Mouse (Mus musculus) embryo, embryonic 10 days (tissue): ENCODE measurements around the gene Gm5615.

Source experiments
- DNase-seq: peaks from one replicate; pipeline ENCODE4 v3.0.0-alpha.2; 2015; ENCODE audit warnings: low spot score

Gm5615 gene

GRCm38 (mm10) chr9:36541863-36542262 is at the start of gene Gm5615:
Gene Gm5615, minus strand, starts transcription at chr9:36541963.
- DNase-seq, result no peak

DNA sequence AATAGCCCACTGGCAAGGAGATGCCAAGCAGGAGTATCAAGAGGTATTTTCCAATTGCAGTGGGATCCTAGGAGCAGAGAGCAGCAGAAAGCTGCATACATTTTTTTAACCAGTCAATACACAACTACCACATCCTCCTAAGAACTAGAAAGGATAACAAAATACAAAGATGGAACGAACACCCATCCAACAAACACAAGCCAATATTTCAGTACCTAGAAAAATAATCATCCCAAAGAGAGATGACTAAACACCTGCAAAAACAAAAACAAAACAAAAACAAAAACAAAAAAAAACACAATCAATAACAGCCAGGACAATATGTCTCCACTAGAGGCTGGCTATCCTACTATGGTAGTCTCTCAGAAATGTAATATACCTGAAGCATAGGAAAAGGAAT is 40.8 kb upstream of the Gm5615 start, which contains the start of gene Gm17689:
TSS of gene Gm17689 (minus strand) at position 101 of the 400 bp plus-strand sequence.
- no peak for DNase-seq

- no peak for DNase-seq
Observed at GRCm38 (mm10) chr9:36504211-36504610, 37.6 kb downstream of the Gm5615 start.

GRCm38 (mm10) chr9:36495824-36496223 is 45.9 kb downstream of the Gm5615 start:
- DNase-seq, result no peak

- no peak for DNase-seq
Observed at GRCm38 (mm10) chr9:36494501-36495220, 47.1 kb downstream of the Gm5615 start.
